Mouse (Mus musculus): ENCODE measurements at regions not wholly inside any gene's neighbourhood (a gene's known extent, or its start where the extent isn't known, plus 50 kb on each side); places are given as distances from the start of the nearest gene placed in this dataset.
A peak's percentile ranks its signal among the peaks of the same experiment; 100 is the strongest.

DNA sequence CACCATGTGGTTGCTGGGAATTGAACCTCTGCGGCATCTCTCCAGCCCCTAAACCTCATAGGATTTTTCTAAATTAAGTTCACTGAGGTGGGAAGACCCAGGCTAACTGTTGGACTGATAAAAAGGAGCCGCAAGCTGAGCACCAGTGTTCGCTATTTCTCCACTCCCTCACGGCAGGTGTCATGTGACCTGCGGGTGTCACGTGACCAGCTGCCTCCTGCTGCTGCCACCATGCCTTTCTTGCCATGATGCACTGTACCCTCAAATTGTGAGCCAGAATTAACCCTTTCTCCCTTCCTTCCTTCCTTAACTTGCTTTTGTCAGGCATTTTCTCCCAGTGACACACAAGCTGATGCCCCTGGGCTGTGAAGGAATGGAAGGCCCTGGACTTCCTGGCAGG is 93.1 kb upstream of the Lpar1 start:
- TF ChIP-seq GABPA (IDR thresholded peaks at IDR 0.05; ENCODE audit: low read depth, low read length) = no peak
- TF ChIP-seq SIN3A (IDR thresholded peaks at IDR 0.05; ENCODE audit: low read length) = no peak
- TF ChIP-seq USF1 (IDR thresholded peaks at IDR 0.05; ENCODE audit: low read depth, low read length) = peak; percentile 35; the same call in 1 of the 2 replicates
- no peak for TF ChIP-seq MAX (IDR thresholded peaks at IDR 0.05; ENCODE audit: low read length)
- TF ChIP-seq CHD1 (IDR thresholded peaks at IDR 0.05; ENCODE audit: low read depth, low read length) = no peak
- no peak for TF ChIP-seq KAT2A (conservative IDR thresholded peaks at IDR 0.05; ENCODE audit: low read depth, low read length)

All from MEL (cell line).